Mouse (Mus musculus) heart, embryonic 13.5 days (tissue): ENCODE measurements at regions not wholly inside any gene's neighbourhood (a gene's known extent, or its start where the extent isn't known, plus 50 kb on each side); places are given as distances from the start of the nearest gene placed in this dataset.

ENCODE experiments used
- ATAC-seq: fragments of 200-750 bp; cut with Nextera tagmentation; 2 replicates; pipeline ENCODE4 v1.8.0; 2017; ENCODE audit warnings: moderate TSS enrichment; ENCODE audit not compliant: insufficient number of reproducible peaks, low FRiP score, low TSS enrichment; ENCODE audit errors: extremely low read depth
- H3K27ac ChIP-seq: fragments of 300-500 bp; sonication (generic); replicated peaks from 2 replicates; pipeline ENCODE4 v1.5.1; 2015; ENCODE audit warnings: moderate library complexity, mild to moderate bottlenecking, inconsistent platforms
- H3K27me3 ChIP-seq: fragments of 300-500 bp; sonication (generic); replicated peaks from 2 replicates; pipeline ENCODE4 v1.6.1; 2015; ENCODE audit warnings: mild to moderate bottlenecking, inconsistent platforms
- H3K36me3 ChIP-seq: fragments of 300-500 bp; sonication (generic); 2 replicates; pipeline ENCODE4 v1.6.1; 2015; ENCODE audit warnings: mild to moderate bottlenecking, inconsistent platforms
- H3K4me1 ChIP-seq: fragments of 300-500 bp; sonication (generic); 2 replicates; pipeline ENCODE4 v1.6.1; 2015; ENCODE audit warnings: inconsistent platforms
- H3K4me2 ChIP-seq: fragments of 300-500 bp; sonication (generic); 2 replicates; pipeline ENCODE4 v1.6.1; 2015; ENCODE audit warnings: inconsistent platforms, mild to moderate bottlenecking, moderate library complexity
- H3K4me3 ChIP-seq: fragments of 300-500 bp; sonication (generic); 2 replicates; pipeline ENCODE4 v1.5.1; 2015; ENCODE audit warnings: moderate library complexity, mild to moderate bottlenecking, inconsistent platforms
- H3K9ac ChIP-seq: fragments of 300-500 bp; sonication (generic); 2 replicates; pipeline ENCODE4 v1.6.1; 2015; ENCODE audit warnings: inconsistent platforms, mild to moderate bottlenecking, moderate library complexity
- H3K9me3 ChIP-seq: fragments of 300-500 bp; sonication (generic); 2 replicates; pipeline ENCODE4 v1.6.1; 2016; ENCODE audit warnings: inconsistent platforms
- WGBS: fragments of 180-500 bp; shearing (Covaris S2); methylation state at CpG from one replicate; pipeline ENCODE4 v1.1.7; 2015; ENCODE audit warnings: mixed read lengths; 5-methylcytosine and 5-hydroxymethylcytosine counted together

DNA sequence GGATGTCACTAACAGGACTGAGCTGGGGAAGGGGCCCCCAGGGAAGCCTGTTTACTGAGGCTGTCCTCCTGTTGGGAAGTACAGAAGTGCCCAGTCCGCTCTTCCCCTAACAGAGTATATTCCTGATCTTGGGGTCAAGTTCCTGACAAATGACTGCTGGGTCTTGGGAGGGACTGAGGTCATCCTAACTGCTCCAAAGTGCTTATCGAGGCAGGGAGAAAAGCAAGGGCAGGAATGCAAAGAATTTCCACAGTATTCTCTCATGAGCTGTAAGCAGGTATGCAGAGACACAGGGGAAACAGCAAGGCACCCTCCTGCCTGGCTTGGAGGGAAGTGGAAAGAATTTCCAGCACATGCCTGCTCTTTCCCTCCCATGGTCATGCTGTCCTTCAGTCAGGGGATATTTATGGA lies 107.9 kb downstream of the Oma1 start:
- no peak overlapping the region for H3K4me3 ChIP-seq
- no peaks in the 10 kb centered on the region for H3K27me3 ChIP-seq
- 5% methylated on average over 2 of the region's 2 CpGs for WGBS
- no peak for ATAC-seq
- H3K36me3 ChIP-seq = no peaks in the 10 kb centered on the region
- H3K4me1 ChIP-seq = peaks cover 18% of the 10 kb centered on the region
- H3K9ac ChIP-seq = no peak overlapping the region
- no peaks in the 10 kb centered on the region for H3K9me3 ChIP-seq
- no peak overlapping the region for H3K4me2 ChIP-seq
- H3K27ac ChIP-seq = peak overlapping the region; percentile 51

DNA sequence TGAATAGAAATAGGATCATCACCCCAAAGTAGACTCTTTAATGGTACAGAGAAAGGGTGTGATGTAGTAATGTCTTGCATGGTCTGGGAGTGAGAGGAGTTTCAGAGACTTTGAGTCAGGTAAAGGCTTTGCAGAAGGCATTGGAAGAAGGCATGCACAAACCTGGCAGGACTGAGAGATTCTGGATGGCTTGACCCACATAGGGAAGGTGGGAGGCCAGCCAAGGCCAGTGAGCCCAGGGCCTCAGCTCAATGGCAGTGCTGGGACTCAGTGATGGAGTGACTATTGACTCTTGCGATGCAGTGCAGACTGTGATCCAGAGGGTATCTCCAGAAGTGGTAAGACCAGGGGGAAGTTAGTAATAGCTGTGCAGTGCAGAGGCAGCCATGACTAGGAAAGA lies 127.8 kb downstream of the Oma1 start:
- no peaks in the 10 kb centered on the region for H3K9me3 ChIP-seq
- H3K4me3 ChIP-seq = no peak overlapping the region
- H3K4me2 ChIP-seq = no peak overlapping the region
- WGBS = 90% methylated on average over 1 of the region's 1 CpGs
- H3K27ac ChIP-seq = no peak overlapping the region
- no peak for ATAC-seq
- H3K36me3 ChIP-seq = no peaks in the 10 kb centered on the region
- no peak overlapping the region for H3K9ac ChIP-seq
- no peaks in the 10 kb centered on the region for H3K27me3 ChIP-seq
- H3K4me1 ChIP-seq = no peaks in the 10 kb centered on the region

DNA sequence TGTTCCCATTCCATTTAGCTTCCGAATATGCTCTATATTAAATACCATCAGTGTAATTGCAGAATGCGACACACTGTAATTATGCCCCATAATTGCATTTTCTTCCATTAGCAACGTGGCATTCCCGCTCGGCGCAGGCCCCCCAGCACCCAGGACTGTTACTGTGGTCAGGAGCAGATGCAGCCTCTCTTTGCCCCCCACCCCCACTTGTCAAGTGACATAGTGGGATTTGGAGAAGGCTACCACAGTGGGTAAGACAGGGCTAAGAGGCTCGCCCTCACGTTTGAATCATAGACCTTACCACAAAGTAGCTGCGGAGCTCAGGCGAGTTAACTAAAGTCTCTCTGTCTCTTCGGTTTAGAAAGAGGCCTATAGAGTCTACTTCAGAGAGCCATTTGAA lies 128.3 kb downstream of the Oma1 start:
- Histone ChIP-seq H3K9ac (no peak overlapping the region), H3K27me3 (no peaks in the 10 kb centered on the region), H3K9me3 (no peaks in the 10 kb centered on the region), H3K27ac (no peak overlapping the region), H3K4me1 (no peaks in the 10 kb centered on the region), H3K4me2 (no peak overlapping the region), H3K36me3 (no peaks in the 10 kb centered on the region), H3K4me3 (no peak overlapping the region)
- ATAC-seq = no peak
- WGBS = 86% methylated on average over 11 of the region's 11 CpGs

DNA sequence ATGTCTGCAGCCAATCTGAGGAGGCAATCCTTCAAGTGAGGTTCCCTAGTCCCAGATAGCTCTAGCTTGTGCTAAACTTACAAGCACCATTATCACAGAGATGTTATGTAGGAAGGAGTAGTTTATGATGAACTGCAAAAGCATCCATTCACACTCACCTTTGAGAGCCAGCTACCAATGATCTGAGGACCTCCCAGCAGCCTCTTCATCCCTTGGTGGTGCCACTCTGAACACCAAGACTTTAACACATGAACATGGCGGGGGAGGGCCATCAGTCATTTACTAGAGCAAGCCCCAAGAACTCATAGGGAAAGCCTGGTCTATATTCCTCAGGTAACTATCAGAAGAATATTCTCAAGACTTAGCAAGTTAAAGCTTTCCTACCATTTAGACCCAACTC lies 135.7 kb downstream of the Oma1 start:
- no peaks in the 10 kb centered on the region for H3K36me3 ChIP-seq
- H3K9ac ChIP-seq = no peak overlapping the region
- H3K4me2 ChIP-seq = no peak overlapping the region
- no peaks in the 10 kb centered on the region for H3K27me3 ChIP-seq
- no peaks in the 10 kb centered on the region for H3K9me3 ChIP-seq
- no peak overlapping the region for H3K4me3 ChIP-seq
- H3K27ac ChIP-seq = no peak overlapping the region
- no peak for ATAC-seq
- WGBS = 76% methylated on average over 1 of the region's 1 CpGs
- H3K4me1 ChIP-seq = no peaks in the 10 kb centered on the region

DNA sequence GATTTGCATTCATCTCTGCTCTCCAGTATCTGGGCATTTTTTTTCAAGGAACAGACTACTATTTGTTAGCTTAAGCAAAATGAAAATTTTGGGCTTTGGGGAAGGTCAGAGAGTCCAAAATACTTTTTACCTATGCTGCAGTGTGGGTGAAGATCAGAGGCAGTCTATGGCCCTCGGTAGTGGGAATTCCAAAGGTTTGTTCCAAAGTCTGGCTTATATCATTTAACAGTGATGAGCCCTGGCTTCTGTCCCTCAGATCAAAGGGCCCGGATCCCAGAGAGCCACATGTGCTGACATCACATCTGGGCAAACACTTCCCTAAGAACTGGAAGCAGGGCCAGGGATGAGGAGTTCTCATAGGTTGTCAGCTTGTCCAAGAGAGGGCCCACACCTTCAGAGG lies 136.5 kb downstream of the Oma1 start:
- no peaks in the 10 kb centered on the region for H3K4me1 ChIP-seq
- no peaks in the 10 kb centered on the region for H3K36me3 ChIP-seq
- ATAC-seq = no peak
- H3K4me2 ChIP-seq = no peak overlapping the region
- no peak overlapping the region for H3K4me3 ChIP-seq
- H3K27me3 ChIP-seq = no peaks in the 10 kb centered on the region
- H3K9me3 ChIP-seq = no peaks in the 10 kb centered on the region
- WGBS = 58% methylated on average over 2 of the region's 2 CpGs
- H3K27ac ChIP-seq = no peak overlapping the region
- H3K9ac ChIP-seq = no peak overlapping the region

DNA sequence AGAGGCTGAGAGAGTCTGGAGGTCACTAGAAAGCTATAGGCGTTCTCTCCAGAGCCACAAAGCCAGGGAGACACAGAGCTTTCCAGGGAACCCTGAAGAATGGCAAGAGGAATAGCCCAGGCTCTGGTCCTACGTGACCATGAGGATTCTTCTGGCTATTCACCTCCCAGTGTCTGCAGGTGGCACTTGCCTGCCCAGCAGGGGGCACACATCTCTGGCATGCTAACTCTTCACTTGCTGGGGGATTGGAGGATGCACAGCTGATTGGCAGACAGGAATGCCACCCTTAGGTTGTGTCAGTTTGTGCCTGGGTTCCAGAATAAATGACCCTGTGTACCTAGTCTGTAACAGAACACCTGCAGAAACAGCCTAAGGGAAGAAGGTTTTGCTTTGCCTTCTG lies 141.8 kb downstream of the Oma1 start:
- Histone ChIP-seq H3K9ac (no peak overlapping the region), H3K4me3 (no peak overlapping the region), H3K9me3 (no peaks in the 10 kb centered on the region), H3K4me1 (no peaks in the 10 kb centered on the region), H3K36me3 (no peaks in the 10 kb centered on the region), H3K27me3 (no peaks in the 10 kb centered on the region), H3K4me2 (no peak overlapping the region), H3K27ac (no peak overlapping the region)
- ATAC-seq = no peak
- WGBS = 59% methylated on average over 2 of the region's 2 CpGs

DNA sequence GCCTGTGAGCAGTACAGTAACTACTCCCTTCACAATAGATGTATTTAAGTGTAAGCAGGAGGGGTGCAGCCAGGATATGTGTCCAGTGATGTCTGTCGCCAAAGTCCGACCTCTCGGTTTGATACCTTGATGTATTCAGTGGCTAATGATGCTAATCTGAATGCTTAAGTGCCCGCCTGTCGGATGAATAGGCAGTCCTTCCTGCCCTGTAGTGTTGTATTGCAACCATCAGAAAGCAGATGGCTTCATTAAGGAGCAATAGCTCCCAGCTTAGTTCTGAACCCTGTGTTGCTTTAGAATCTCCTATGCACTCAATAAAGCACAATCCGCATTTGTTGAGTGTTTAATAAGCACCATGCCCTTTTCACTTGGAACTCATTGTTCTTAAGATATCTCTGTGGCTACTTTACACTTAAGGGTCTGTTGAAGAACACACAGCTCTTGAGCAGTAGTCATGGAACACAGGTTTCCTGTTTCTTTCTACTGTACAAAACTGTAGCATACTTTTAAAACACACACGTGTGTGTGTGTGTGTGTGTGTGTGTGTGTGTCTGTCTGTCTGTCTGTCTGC lies 152.5 kb downstream of the Oma1 start:
- no peak overlapping the region for H3K4me3 ChIP-seq
- ATAC-seq = no peak
- no peaks in the 10 kb centered on the region for H3K4me1 ChIP-seq
- H3K4me2 ChIP-seq = no peak overlapping the region
- H3K27me3 ChIP-seq = no peaks in the 10 kb centered on the region
- no peak overlapping the region for H3K9ac ChIP-seq
- 70% methylated on average over 7 of the region's 7 CpGs for WGBS
- H3K36me3 ChIP-seq = no peaks in the 10 kb centered on the region
- no peak overlapping the region for H3K27ac ChIP-seq
- no peaks in the 10 kb centered on the region for H3K9me3 ChIP-seq

DNA sequence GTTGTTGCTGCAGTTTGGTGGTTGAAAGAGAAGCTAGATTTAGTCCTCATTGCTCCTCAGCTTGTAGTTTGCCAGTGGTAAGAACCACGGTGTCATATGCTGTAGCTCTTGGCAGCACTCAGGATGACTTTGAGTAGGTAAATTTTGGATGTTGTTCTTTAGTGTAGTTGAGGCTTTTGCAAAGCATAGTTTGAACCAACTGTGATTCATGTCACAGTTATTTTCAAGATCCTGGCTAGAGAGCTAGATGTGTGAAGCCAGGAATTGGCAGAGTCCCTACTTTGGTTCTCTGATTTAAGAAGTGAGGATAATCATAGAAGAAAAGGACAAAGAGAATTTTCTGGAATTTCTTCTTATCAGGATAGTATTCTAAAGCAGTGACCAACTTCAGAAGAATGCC lies 143.6 kb upstream of the Dab1 start:
- WGBS = 70% methylated on average over 1 of the region's 1 CpGs
- H3K36me3 ChIP-seq = no peaks in the 10 kb centered on the region
- no peak for ATAC-seq
- H3K9me3 ChIP-seq = no peaks in the 10 kb centered on the region
- no peak overlapping the region for H3K4me2 ChIP-seq
- H3K4me3 ChIP-seq = no peak overlapping the region
- no peaks in the 10 kb centered on the region for H3K27me3 ChIP-seq
- no peak overlapping the region for H3K27ac ChIP-seq
- H3K4me1 ChIP-seq = no peaks in the 10 kb centered on the region
- H3K9ac ChIP-seq = no peak overlapping the region

DNA sequence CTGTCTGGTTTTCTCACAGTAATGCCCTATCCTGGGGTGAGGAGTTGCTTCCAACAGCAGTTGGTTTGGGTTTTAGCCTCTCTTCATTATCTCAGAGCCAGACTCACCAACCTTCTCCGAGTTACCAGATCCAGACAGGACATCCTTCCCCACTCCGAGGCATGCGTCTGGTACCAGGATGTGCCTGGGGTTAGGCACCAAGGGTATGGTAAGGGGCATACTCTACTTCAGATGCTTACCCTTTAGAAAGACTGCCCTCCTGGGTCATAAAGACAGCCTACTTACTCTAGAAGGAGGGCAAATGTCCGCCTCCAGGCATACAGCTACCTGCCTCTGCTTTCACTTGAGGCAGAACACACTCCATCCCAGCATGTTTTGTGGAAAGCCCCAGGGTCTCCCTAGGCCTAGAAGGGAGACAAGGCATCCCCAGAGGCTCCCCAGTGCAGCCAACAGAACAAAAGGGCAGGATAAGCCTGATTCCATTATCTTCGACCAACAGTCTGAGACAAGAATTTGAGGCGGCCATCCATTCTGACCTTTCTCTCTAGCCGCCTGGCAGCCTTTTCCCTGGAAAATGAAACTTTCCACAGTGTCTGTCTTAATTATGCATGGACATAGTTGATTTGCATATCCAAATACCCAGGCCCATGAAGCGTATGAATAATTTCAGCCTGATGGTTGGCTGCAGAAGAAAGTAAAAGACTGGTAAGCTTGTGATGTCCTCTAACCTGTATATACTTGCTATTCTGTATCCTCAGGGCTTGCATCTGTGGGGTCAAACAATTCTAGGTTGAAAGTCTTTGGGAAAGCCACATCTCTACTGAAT lies 132.8 kb upstream of the Dab1 start:
- ATAC-seq = no peak
- Histone ChIP-seq H3K36me3 (no peaks in the 10 kb centered on the region), H3K4me1 (peaks cover 8% of the 10 kb centered on the region), H3K27ac (no peak overlapping the region), H3K4me2 (no peak overlapping the region), H3K27me3 (no peaks in the 10 kb centered on the region), H3K9ac (no peak overlapping the region), H3K9me3 (no peaks in the 10 kb centered on the region), H3K4me3 (no peak overlapping the region)
- WGBS = 66% methylated on average over 8 of the region's 8 CpGs

DNA sequence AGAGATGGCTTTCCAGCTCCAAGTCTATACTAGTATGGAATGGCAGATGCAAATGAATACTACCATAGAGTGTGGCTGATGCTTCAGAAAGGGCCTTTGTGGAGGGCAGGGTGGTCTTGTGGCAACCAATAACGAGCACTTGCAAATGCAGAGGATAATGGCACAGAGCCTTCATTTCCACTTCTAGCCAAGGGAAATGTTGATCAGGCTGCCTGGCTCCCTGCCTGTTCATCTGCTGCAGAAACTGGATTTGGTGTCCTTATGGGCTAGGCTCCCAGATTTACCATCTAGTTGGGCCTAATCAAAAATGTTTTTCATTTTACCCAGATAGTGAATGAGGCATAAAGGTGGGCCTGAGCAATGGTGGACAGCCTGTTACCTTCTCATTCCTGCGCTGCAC lies 110.7 kb upstream of the Dab1 start:
- ATAC-seq = no peak
- H3K4me2 ChIP-seq = no peak overlapping the region
- H3K27ac ChIP-seq = no peak overlapping the region

DNA sequence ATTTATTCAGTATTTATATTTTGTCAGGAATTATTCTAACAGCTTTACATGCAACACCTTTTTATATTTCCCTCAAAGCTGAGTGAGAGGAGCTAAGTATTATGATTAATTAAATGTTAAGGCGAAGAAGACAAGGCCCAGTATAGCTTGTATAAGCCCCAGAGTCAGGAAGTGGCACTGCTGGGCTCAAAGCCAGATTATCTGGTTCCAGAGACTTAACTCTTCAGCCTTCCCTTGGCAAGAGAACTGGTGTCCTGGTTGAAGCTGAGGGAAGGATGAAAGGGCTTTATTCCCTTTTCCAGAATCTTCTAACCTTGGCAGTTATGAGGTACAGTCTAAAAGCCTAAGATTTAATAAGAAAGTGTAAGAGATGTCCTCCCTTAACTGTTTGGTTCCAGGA lies 106.3 kb upstream of the Dab1 start:
- H3K4me3 ChIP-seq = no peak overlapping the region
- no peaks in the 10 kb centered on the region for H3K4me1 ChIP-seq
- no peak overlapping the region for H3K4me2 ChIP-seq
- H3K9me3 ChIP-seq = no peaks in the 10 kb centered on the region
- no peak overlapping the region for H3K9ac ChIP-seq
- 42% methylated on average over 1 of the region's 1 CpGs for WGBS
- no peak for ATAC-seq
- no peaks in the 10 kb centered on the region for H3K36me3 ChIP-seq
- no peaks in the 10 kb centered on the region for H3K27me3 ChIP-seq
- no peak overlapping the region for H3K27ac ChIP-seq

More for the DNA sequence above, 110.7 kb upstream of the Dab1 start:
- no peak overlapping the region for H3K4me3 ChIP-seq
- H3K9me3 ChIP-seq = no peaks in the 10 kb centered on the region
- H3K9ac ChIP-seq = no peak overlapping the region
- H3K27me3 ChIP-seq = no peaks in the 10 kb centered on the region
- no peaks in the 10 kb centered on the region for H3K36me3 ChIP-seq
- no peaks in the 10 kb centered on the region for H3K4me1 ChIP-seq
- WGBS = 66% methylated on average over 2 of the region's 2 CpGs
